Mouse (Mus musculus) CH12.LX (cell line): Measurements from ENCODE around the gene Kcnk18. TPM values are rescaled to one million over a fixed set of nuclear protein-coding genes. Genes with fewer than 3 reads are reported as not detected.

Source experiments
- DNase-seq: peaks from one replicate; pipeline ENCODE4 v3.0.0-alpha.2; 2013; ENCODE audit errors: extremely low read depth
- H3K27ac ChIP-seq: 2 replicates; pipeline ENCODE4 v1.5.1; 2012; ENCODE audit warnings: low read depth, mild to moderate bottlenecking, control low read depth, moderate library complexity; ENCODE audit not compliant: insufficient read depth
- H3K27me3 ChIP-seq: replicated peaks from 2 replicates; pipeline ENCODE3; 2012; ENCODE audit warnings: inconsistent platforms
- H3K36me3 ChIP-seq, 2 experiments: replicated peaks in 1 of 2; 2 replicates each; pipeline versions ENCODE3 to v1.6.1; 2012; ENCODE audit warnings: inconsistent platforms in 1 of 2, low read length in 1 of 2, mild to moderate bottlenecking in 1 of 2, mixed read lengths in 1 of 2, moderate library complexity in 1 of 2; ENCODE audit not compliant: control insufficient read depth in 1 of 2, insufficient read depth in 1 of 2
- H3K4me1 ChIP-seq, 2 experiments: 2 replicates each; pipeline ENCODE4 v1.6.1; 2012; ENCODE audit warnings: inconsistent platforms in 1 of 2, moderate library complexity in 1 of 2; ENCODE audit not compliant: insufficient read depth in 2 of 2, control insufficient read depth in 1 of 2
- H3K4me2 ChIP-seq: 2 replicates; pipeline ENCODE4 v1.6.1; 2012; ENCODE audit warnings: low read depth, mild to moderate bottlenecking, control low read depth; ENCODE audit not compliant: poor library complexity, insufficient read depth, severe bottlenecking
- H3K4me3 ChIP-seq, 3 experiments: fragments of 150-350 bp in 1 of 3; sonication (generic) in 1 of 3; replicated peaks in 1 of 3; 2 replicates each; pipeline versions ENCODE3 to v1.5.1; 2011 to 2012; ENCODE audit warnings: low read depth in 2 of 3, low read length in 2 of 3, mild to moderate bottlenecking in 2 of 3, moderate library complexity in 2 of 3, control low read depth in 1 of 3, improper control_type of control experiment in 1 of 3, inconsistent platforms in 1 of 3, mixed read lengths in 1 of 3; ENCODE audit not compliant: poor library complexity in 1 of 3
- H3K79me2 ChIP-seq: replicated peaks from 2 replicates; pipeline ENCODE4 v1.6.1; 2012; ENCODE audit warnings: mild to moderate bottlenecking, moderate library complexity; ENCODE audit not compliant: control insufficient read depth, poor library complexity, insufficient read depth, severe bottlenecking; ENCODE audit errors: extremely low read depth
- H3K9ac ChIP-seq: 2 replicates; pipeline ENCODE4 v1.6.1; 2012; ENCODE audit warnings: low read depth, mild to moderate bottlenecking, control low read depth, moderate library complexity; ENCODE audit not compliant: insufficient read depth
- H3K9me3 ChIP-seq: replicated peaks from 2 replicates; pipeline ENCODE3; 2012; ENCODE audit warnings: low read length, inconsistent platforms, mixed read lengths
- CHD1 ChIP-seq: IDR thresholded peaks from 2 replicates; pipeline ENCODE4 v1.6.1; 2012; ENCODE audit warnings: low read depth, low read length, improper control_type of control experiment, inconsistent platforms
- CTCF ChIP-seq, 2 experiments: IDR thresholded peaks in 1 of 2; conservative IDR thresholded peaks in 1 of 2; 2 replicates each; pipeline ENCODE4 v1.5.1; 2011 to 2012; ENCODE audit warnings: low read depth in 2 of 2, low read length in 2 of 2, improper control_type of control experiment in 1 of 2, inconsistent platforms in 1 of 2, mild to moderate bottlenecking in 1 of 2, moderate library complexity in 1 of 2
- GABPA ChIP-seq: IDR thresholded peaks from 2 replicates; pipeline ENCODE4 v1.6.1; 2012; ENCODE audit warnings: low read depth, low read length, improper control_type of control experiment, inconsistent platforms; ENCODE audit not compliant: insufficient replicate concordance
- IRF4 ChIP-seq: IDR thresholded peaks from 2 replicates; pipeline ENCODE4 v1.6.1; 2014; ENCODE audit warnings: low read depth, mild to moderate bottlenecking, inconsistent platforms, low read length, improper control_type of control experiment
- MEF2A ChIP-seq: IDR thresholded peaks from 2 replicates; pipeline ENCODE4 v1.6.1; 2014; ENCODE audit warnings: low read depth, mild to moderate bottlenecking, inconsistent platforms, low read length, improper control_type of control experiment, borderline replicate concordance
- MYC ChIP-seq: IDR thresholded peaks from 2 replicates; pipeline ENCODE4 v1.6.1; 2011; ENCODE audit warnings: low read depth, mild to moderate bottlenecking, improper control_type of control experiment, low read length
- NELFE ChIP-seq: IDR thresholded peaks from 2 replicates; pipeline ENCODE4 v1.6.1; 2011; ENCODE audit warnings: low read depth, low read length, improper control_type of control experiment
- NRF1 ChIP-seq: IDR thresholded peaks from 2 replicates; pipeline ENCODE4 v1.6.1; 2014; ENCODE audit warnings: low read depth, mild to moderate bottlenecking, inconsistent platforms, low read length, improper control_type of control experiment, moderate library complexity
- POLR2A ChIP-seq: IDR thresholded peaks from 2 replicates; pipeline ENCODE4 v1.6.1; 2011; ENCODE audit warnings: low read depth, mild to moderate bottlenecking, improper control_type of control experiment, low read length
- POLR2AphosphoS2 ChIP-seq: IDR thresholded peaks from 2 replicates; pipeline ENCODE4 v1.6.1; 2011; ENCODE audit warnings: low read depth, low read length, improper control_type of control experiment
- RCOR1 ChIP-seq: conservative IDR thresholded peaks from 2 replicates; pipeline ENCODE4 v1.6.1; 2012; ENCODE audit warnings: low read depth, mild to moderate bottlenecking, inconsistent platforms, low read length, improper control_type of control experiment
- TBP ChIP-seq: conservative IDR thresholded peaks from 2 replicates; pipeline ENCODE4 v1.6.1; 2011; ENCODE audit warnings: low read depth, low read length, improper control_type of control experiment
- TCF12 ChIP-seq: IDR thresholded peaks from 2 replicates; pipeline ENCODE4 v1.6.1; 2014; ENCODE audit warnings: low read depth, mild to moderate bottlenecking, inconsistent platforms, low read length, improper control_type of control experiment
- USF1 ChIP-seq: IDR thresholded peaks from 2 replicates; pipeline ENCODE4 v1.6.1; 2014; ENCODE audit warnings: low read depth, mild to moderate bottlenecking, inconsistent platforms, low read length, improper control_type of control experiment
- ZKSCAN1 ChIP-seq: IDR thresholded peaks from 2 replicates; pipeline ENCODE4 v1.6.1; 2012; ENCODE audit warnings: low read depth, inconsistent platforms, low read length, improper control_type of control experiment, borderline replicate concordance
- dilution Hi-C: fragments of 300-500 bp; cut with MboI; formaldehyde crosslinking; loops from 2 replicates; pipeline ENCODE4 v1.14.3; 2020; ENCODE audit warnings: low sequenced_read_pairs; ENCODE audit not compliant: extremely low pct_unique_long_range_greater_than_20kb, extremely low pct_ligation_motif_present
- in situ Hi-C: fragments of 300-500 bp; cut with MboI; formaldehyde crosslinking; loops from 3 replicates; pipeline ENCODE4 v1.14.3; 2019; ENCODE audit warnings: low sequenced_read_pairs, low pct_ligation_motif_present, low pct_unique_long_range_greater_than_20kb, mixed read lengths
- polyA plus RNA-seq: library from polyadenylated mRNA; unstranded; fragments of >175 nt; gene quantifications from 2 replicates; pipeline ENCODE4 v1.2.1, GENCODE M21; 2012; ENCODE audit warnings: low read depth; ENCODE audit not compliant: insufficient read length
- total RNA-seq, 2 experiments: library from RNA; depleted of rRNA; stranded (reverse); fragments of 300-350 nt in 1 of 2; fragments of >200 nt in 1 of 2; gene quantifications; 2 replicates each; pipeline ENCODE4 v1.2.3; 2012 to 2014

Gene Kcnk18
- total and polyA plus RNA-seq, 3 experiments = not detected

GRCm38 (mm10) chr19:59170766-59171095 is 48.3 kb upstream of the Kcnk18 start:
- in situ Hi-C loops = no loop called here
- H3K27me3 ChIP-seq = no peaks in the 10 kb centered on the region
- peaks cover 15% of the 10 kb centered on the region for H3K9me3 ChIP-seq

DNA sequence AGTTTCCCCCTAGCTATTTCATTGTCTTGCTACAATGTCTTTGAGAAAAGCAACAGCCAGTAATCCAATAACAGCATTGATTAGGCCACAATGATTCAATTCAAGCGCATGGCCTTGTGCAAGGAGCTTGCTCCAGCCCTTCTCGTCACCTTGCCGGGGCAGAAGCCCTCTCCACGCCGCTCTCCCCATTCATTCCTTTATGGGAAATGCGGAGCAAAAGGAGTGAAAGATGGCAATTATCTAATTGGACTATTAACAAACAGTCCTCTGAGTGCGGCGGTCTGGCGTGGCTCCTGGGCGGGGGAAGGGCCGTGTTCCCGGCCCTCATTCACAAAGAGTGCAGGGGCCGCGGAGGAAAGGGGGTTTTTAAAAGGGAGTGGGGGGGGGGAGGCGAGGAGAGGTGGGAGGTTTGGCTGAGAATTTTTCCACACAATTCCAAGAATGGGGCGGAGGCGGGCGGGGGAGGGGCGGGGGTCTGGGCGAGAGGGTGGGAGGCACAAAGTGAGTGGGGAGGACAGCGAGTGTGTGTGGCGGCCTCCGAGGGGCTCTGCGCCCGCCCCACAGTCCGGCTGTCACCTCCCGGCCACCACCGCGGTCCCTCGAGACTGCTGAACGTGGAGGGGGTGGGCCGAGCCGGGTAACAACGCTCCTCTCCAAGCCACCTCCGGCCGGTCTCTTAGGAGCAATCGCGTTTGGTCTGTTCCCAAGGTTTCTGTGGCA is 47.7 kb upstream of the Kcnk18 start:
- in situ Hi-C loops = no loop called here
- TF ChIP-seq USF1 (no peak), IRF4 (no peak), TBP (no peak), ZKSCAN1 (no peak)
- TF ChIP-seq, all 38 proteins: peak for 0
- no peak overlapping the region for H3K27ac ChIP-seq
- no peaks in the 10 kb centered on the region for H3K79me2 ChIP-seq
- no peak overlapping the region for H3K9ac ChIP-seq
- peaks cover 15% of the 10 kb centered on the region for H3K9me3 ChIP-seq
- H3K4me1 ChIP-seq = no peaks in the 10 kb centered on the region
- H3K4me3 ChIP-seq = no peak overlapping the region
- no peaks in the 10 kb centered on the region for H3K27me3 ChIP-seq
- H3K4me2 ChIP-seq = no peak overlapping the region
- dilution Hi-C loops = no loop called here
- DNase-seq = no peak
- no peaks in the 10 kb centered on the region for H3K36me3 ChIP-seq

More at GRCm38 (mm10) chr19:59170766-59171095, 48.3 kb upstream of the Kcnk18 start:
- TF ChIP-seq USF1 = no peak
- no peak for TF ChIP-seq IRF4
- no peak for TF ChIP-seq RCOR1
- TF ChIP-seq MEF2A = no peak
- no peak for TF ChIP-seq POLR2AphosphoS2
- no peak for TF ChIP-seq NELFE
- no peak for TF ChIP-seq POLR2A
- TF ChIP-seq NRF1 = no peak
- no peak for TF ChIP-seq CHD1
- TF ChIP-seq MYC = no peak
- no peak for TF ChIP-seq GABPA
- TF ChIP-seq TCF12 = no peak
- TF ChIP-seq CTCF (conservative IDR thresholded peaks at IDR 0.05 in 1 of 2, IDR thresholded peaks at IDR 0.05 in 1 of 2; ENCODE audit: low read depth in 2 of 2, low read length in 2 of 2) = no peak
- no peak for TF ChIP-seq ZKSCAN1
- TF ChIP-seq, all 38 proteins: peak for 0
- Histone ChIP-seq H3K79me2 (no peaks in the 10 kb centered on the region), H3K27ac (no peak overlapping the region), H3K4me1 (no peaks in the 10 kb centered on the region), H3K36me3 (no peaks in the 10 kb centered on the region), H3K9ac (no peak overlapping the region), H3K4me2 (no peak overlapping the region), H3K4me3 (no peak overlapping the region)
- DNase-seq = no peak
- dilution Hi-C loops = no loop called here
